10 mouse cellular contexts compared by ENCODE assay signal in genomic region chr9:121882015-121882457, GRCm38 (mm10). TPM values are rescaled to one million over a fixed set of nuclear protein-coding genes. Genes with fewer than 3 reads are reported as not detected.
DNase-seq lines count a peak whose midpoint lies in the region.
"Had no signal": no experiment of that assay in that cellular context is flagged by ENCODE, and none has a peak within 500 bp of the region (broad histone marks: within the 10 kb centered on the region; RNA-seq: fewer than 3 reads in every experiment).

No protein-coding gene starts in this region.

- peak; percentile 32 for DNase-seq in adrenal gland, postnatal 14 days
- no peak for DNase-seq in adrenal gland, adult 8-10 months
- peak; percentile 60 for DNase-seq in 3T3-L1 (ENCODE audit: low read depth, low spot score)
- DNase-seq in induced T-regulatory cell, adult 2 months (ENCODE audit: low read depth): peak; percentile 14
- peak; percentile 82 for DNase-seq in lung, postnatal 10 days
- DNase-seq in MN1 (ENCODE audit: low spot score): no peak
- no peak for DNase-seq in thymus, postnatal 10 days (ENCODE audit: low spot score in 2 of 2)
- DNase-seq in layer of hippocampus, adult 9-11 months: no peak
- DNase-seq: cerebellum, adult 11-12 months had no signal

RNA-seq across cellular contexts. Expression of gene Ackr2, which starts 16.1 kb away (rescaled TPM):
- 1.4 and 2.1 TPM in 2 replicates for total RNA-seq in adrenal gland, postnatal 14 days (2021)
- 1 to 10 TPM in 1 of 4 experiments, under 1 TPM in 3; 0.77 to 2.1 (median 0.88) TPM for total RNA-seq in adrenal gland, adult 8-10 months (2022)

RNA-seq across cellular contexts. Expression of gene Higd1a, which starts 23.9 kb away (rescaled TPM):
- 112 and 114 TPM in 2 replicates for total RNA-seq in adrenal gland, postnatal 14 days (2021)
- total RNA-seq in adrenal gland, adult 8-10 months (2022): 100 to 1,000 TPM in 1 of 4 experiments, 10 to 100 TPM in 3; 86.5 to 102 (median 87.4) TPM

RNA-seq across cellular contexts. Expression of gene Cyp8b1, which starts 34.1 kb away (rescaled TPM):
- total RNA-seq in adrenal gland, postnatal 14 days (2021): 1.6 and 10.7 TPM in 2 replicates
- total RNA-seq in adrenal gland, adult 8-10 months (2022): under 1 TPM; 0.54 to 0.84 (median 0.72) TPM
- total RNA-seq: left cerebral cortex, postnatal 10 days had no signal

RNA-seq across cellular contexts. Expression of gene Ccdc13, which starts 42.8 kb away (rescaled TPM):
- total RNA-seq in adrenal gland, postnatal 14 days (2021): 0.86 and 1.1 TPM in 2 replicates
- total RNA-seq in adrenal gland, adult 8-10 months (2022): 1 to 10 TPM in 3 of 4 experiments, under 1 TPM in 1; 0.73 to 2.2 (median 1.6) TPM

Comparison
In these comparisons a context has a peak if more than half of its experiments do, and no peak if none do; other contexts are left out.
1. DNase-seq: peak in adrenal gland, postnatal 14 days (single experiment), 3T3-L1 (single experiment), induced T-regulatory cell, adult 2 months (single experiment) and lung, postnatal 10 days (single experiment); none in adrenal gland, adult 8-10 months (single experiment), MN1 (single experiment), thymus, postnatal 10 days (0 of 2) and layer of hippocampus, adult 9-11 months (single experiment).